Mouse (Mus musculus): ENCODE measurements around the gene Dera. TPM values are rescaled to one million over a fixed set of nuclear protein-coding genes. Genes with fewer than 3 reads are reported as not detected.

Dera gene
- polyA plus RNA-seq, 1 experiment = 25.9 TPM

- TF ChIP-seq CTCF (IDR thresholded peaks at IDR 0.05; ENCODE audit: low read depth, low read length) (no peak), POLR2A (IDR thresholded peaks at IDR 0.05; ENCODE audit: borderline replicate concordance, low read depth, low read length) (no peak)
- no peak overlapping the region for H3K27ac ChIP-seq (ENCODE audit: insufficient read depth, low read depth, low read length)
- H3K4me1 ChIP-seq (ENCODE audit: control insufficient read depth, insufficient read depth, low read length) = no peaks in the 10 kb centered on the region
These were observed 49.8 kb downstream of the Dera start for GRCm38 (mm10) chr6:137804121-137804520.

GRCm38 (mm10) chr6:137804606-137805005 lies 50.3 kb downstream of the Dera start:
- Histone ChIP-seq H3K27ac (ENCODE audit: insufficient read depth, low read depth, low read length) (no peak overlapping the region), H3K4me3 (ENCODE audit: insufficient read depth, low read length) (no peak overlapping the region), H3K4me1 (ENCODE audit: control insufficient read depth, insufficient read depth, low read length) (no peaks in the 10 kb centered on the region)
- TF ChIP-seq POLR2A (IDR thresholded peaks at IDR 0.05; ENCODE audit: borderline replicate concordance, low read depth, low read length) (no peak), CTCF (IDR thresholded peaks at IDR 0.05; ENCODE audit: low read depth, low read length) (no peak)

More at GRCm38 (mm10) chr6:137804121-137804520, 49.8 kb downstream of the Dera start:
- no peak overlapping the region for H3K4me3 ChIP-seq (ENCODE audit: insufficient read depth, low read length)

- no peak overlapping the region for H3K4me3 ChIP-seq (ENCODE audit: insufficient read depth, low read length)
- no peak for TF ChIP-seq POLR2A (IDR thresholded peaks at IDR 0.05; ENCODE audit: borderline replicate concordance, low read depth, low read length)
- no peak for TF ChIP-seq CTCF (IDR thresholded peaks at IDR 0.05; ENCODE audit: low read depth, low read length)
- H3K4me1 ChIP-seq (ENCODE audit: control insufficient read depth, insufficient read depth, low read length) = no peaks in the 10 kb centered on the region
- no peak overlapping the region for H3K27ac ChIP-seq (ENCODE audit: insufficient read depth, low read depth, low read length)
These were observed 52.0 kb downstream of the Dera start for GRCm38 (mm10) chr6:137806342-137806741.

DNA sequence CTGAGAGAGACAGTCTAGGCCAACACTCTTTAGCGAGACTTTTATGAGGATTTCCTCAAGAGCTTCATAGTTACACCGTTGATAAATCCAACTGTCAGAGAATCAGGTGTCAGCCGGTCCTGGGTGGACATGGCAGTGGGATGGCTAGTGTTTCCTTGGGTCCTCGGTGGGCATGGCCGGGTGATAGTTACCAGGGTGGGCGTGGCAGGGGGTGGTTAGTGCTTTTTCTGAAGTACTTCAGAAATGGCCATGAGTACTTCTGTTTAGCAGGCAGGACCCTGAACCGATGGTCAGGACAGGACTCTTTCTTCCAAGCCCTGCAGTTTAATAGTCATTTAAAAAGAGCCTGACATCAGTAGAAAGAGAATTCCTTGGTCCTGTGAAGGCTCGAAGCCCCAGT lies 52.5 kb downstream of the Dera start:
- Histone ChIP-seq H3K27ac (ENCODE audit: insufficient read depth, low read depth, low read length) (no peak overlapping the region), H3K4me3 (ENCODE audit: insufficient read depth, low read length) (no peak overlapping the region), H3K4me1 (ENCODE audit: control insufficient read depth, insufficient read depth, low read length) (no peaks in the 10 kb centered on the region)
- no peak for TF ChIP-seq CTCF (IDR thresholded peaks at IDR 0.05; ENCODE audit: low read depth, low read length)
- no peak for TF ChIP-seq POLR2A (IDR thresholded peaks at IDR 0.05; ENCODE audit: borderline replicate concordance, low read depth, low read length)

DNA sequence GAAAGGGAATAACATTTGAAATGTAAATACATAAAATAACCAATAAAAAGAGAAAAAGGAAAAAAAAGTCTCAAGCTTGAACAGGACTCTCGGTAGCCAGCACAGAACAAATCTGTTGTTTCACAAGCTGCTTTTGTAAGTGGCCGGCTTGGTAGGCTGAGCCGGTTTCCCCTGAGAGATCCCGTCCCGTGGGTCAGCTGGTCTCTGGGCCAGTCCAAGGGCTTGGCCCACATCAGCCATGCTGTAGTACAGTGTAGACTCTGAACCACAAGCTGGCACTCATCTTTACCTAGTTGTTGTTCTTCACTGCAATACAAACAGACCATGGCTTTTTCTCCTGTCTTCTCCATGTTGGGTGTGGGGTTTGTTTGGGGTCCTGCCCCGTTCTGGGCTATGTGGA lies 53.0 kb downstream of the Dera start:
- no peak for TF ChIP-seq CTCF (IDR thresholded peaks at IDR 0.05; ENCODE audit: low read depth, low read length)
- TF ChIP-seq POLR2A (IDR thresholded peaks at IDR 0.05; ENCODE audit: borderline replicate concordance, low read depth, low read length) = no peak

GRCm38 (mm10) chr6:137808706-137809105 lies 54.4 kb downstream of the Dera start:
- Histone ChIP-seq H3K4me3 (ENCODE audit: insufficient read depth, low read length) (no peak overlapping the region), H3K4me1 (ENCODE audit: control insufficient read depth, insufficient read depth, low read length) (no peaks in the 10 kb centered on the region), H3K27ac (ENCODE audit: insufficient read depth, low read depth, low read length) (no peak overlapping the region)
- TF ChIP-seq CTCF (IDR thresholded peaks at IDR 0.05; ENCODE audit: low read depth, low read length) = no peak
- TF ChIP-seq POLR2A (IDR thresholded peaks at IDR 0.05; ENCODE audit: borderline replicate concordance, low read depth, low read length) = no peak

More for the DNA sequence above, 53.0 kb downstream of the Dera start:
- no peaks in the 10 kb centered on the region for H3K4me1 ChIP-seq (ENCODE audit: control insufficient read depth, insufficient read depth, low read length)
- H3K27ac ChIP-seq (ENCODE audit: insufficient read depth, low read depth, low read length) = no peak overlapping the region
- H3K4me3 ChIP-seq (ENCODE audit: insufficient read depth, low read length) = no peak overlapping the region

- no peak for TF ChIP-seq CTCF (IDR thresholded peaks at IDR 0.05; ENCODE audit: low read depth, low read length)
- TF ChIP-seq POLR2A (IDR thresholded peaks at IDR 0.05; ENCODE audit: borderline replicate concordance, low read depth, low read length) = no peak
- H3K4me1 ChIP-seq (ENCODE audit: control insufficient read depth, insufficient read depth, low read length) = no peaks in the 10 kb centered on the region
- no peak overlapping the region for H3K4me3 ChIP-seq (ENCODE audit: insufficient read depth, low read length)
- no peak overlapping the region for H3K27ac ChIP-seq (ENCODE audit: insufficient read depth, low read depth, low read length)
These were observed 55.8 kb downstream of the Dera start for GRCm38 (mm10) chr6:137810136-137810535.

GRCm38 (mm10) chr6:137814006-137814405 lies 59.7 kb downstream of the Dera start:
- no peaks in the 10 kb centered on the region for H3K4me1 ChIP-seq (ENCODE audit: control insufficient read depth, insufficient read depth, low read length)
- TF ChIP-seq POLR2A (IDR thresholded peaks at IDR 0.05; ENCODE audit: borderline replicate concordance, low read depth, low read length) (no peak), CTCF (IDR thresholded peaks at IDR 0.05; ENCODE audit: low read depth, low read length) (no peak)
- H3K4me3 ChIP-seq (ENCODE audit: insufficient read depth, low read length) = no peak overlapping the region
- H3K27ac ChIP-seq (ENCODE audit: insufficient read depth, low read depth, low read length) = no peak overlapping the region

DNA sequence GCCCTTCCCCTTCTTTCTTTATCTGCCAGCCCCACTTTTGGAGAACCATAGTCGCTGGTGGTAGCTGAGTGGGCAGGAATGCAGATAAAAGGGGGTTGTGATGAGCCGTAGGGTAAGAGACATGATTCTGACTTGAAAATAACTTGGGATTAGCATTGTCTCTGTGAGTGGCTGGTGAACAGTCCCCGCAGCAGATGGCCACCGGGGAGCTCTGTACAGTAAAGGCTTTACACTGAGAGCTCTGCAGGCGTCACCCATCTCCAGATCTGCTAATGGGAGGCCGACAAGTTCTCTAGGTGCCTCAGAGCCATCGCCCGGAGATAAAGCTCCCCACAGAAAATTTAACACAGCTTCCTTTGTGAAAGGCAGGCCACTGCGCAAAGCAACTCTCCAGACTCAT lies 62.2 kb downstream of the Dera start:
- TF ChIP-seq POLR2A (IDR thresholded peaks at IDR 0.05; ENCODE audit: borderline replicate concordance, low read depth, low read length) = no peak
- no peak for TF ChIP-seq CTCF (IDR thresholded peaks at IDR 0.05; ENCODE audit: low read depth, low read length)
- H3K27ac ChIP-seq (ENCODE audit: insufficient read depth, low read depth, low read length) = no peak overlapping the region
- H3K4me1 ChIP-seq (ENCODE audit: control insufficient read depth, insufficient read depth, low read length) = no peaks in the 10 kb centered on the region
- no peak overlapping the region for H3K4me3 ChIP-seq (ENCODE audit: insufficient read depth, low read length)

- no peak for TF ChIP-seq CTCF (IDR thresholded peaks at IDR 0.05; ENCODE audit: low read depth, low read length)
- no peak for TF ChIP-seq POLR2A (IDR thresholded peaks at IDR 0.05; ENCODE audit: borderline replicate concordance, low read depth, low read length)
- Histone ChIP-seq H3K4me1 (ENCODE audit: control insufficient read depth, insufficient read depth, low read length) (peaks cover 18% of the 10 kb centered on the region), H3K27ac (ENCODE audit: insufficient read depth, low read depth, low read length) (no peak overlapping the region), H3K4me3 (ENCODE audit: insufficient read depth, low read length) (no peak overlapping the region)
These were observed 68.2 kb downstream of the Dera start for GRCm38 (mm10) chr6:137822550-137822949.
